Mouse (Mus musculus): Measurements from ENCODE around the gene Fanca. TPM values are rescaled to one million over a fixed set of nuclear protein-coding genes. Genes with fewer than 3 reads are reported as not detected.

Fanca gene
- total and polyA plus RNA-seq, 3 experiments: 26.2 to 48.7 (median 30.3) TPM

GRCm38 (mm10) chr8:123292785-123293184 is 25.6 kb downstream of the Fanca start:
- Histone ChIP-seq H3K4me1 (ENCODE audit: insufficient read depth, low read depth, low read length) (no peaks in the 10 kb centered on the region), H3K9me3 (replicated peaks) (no peaks in the 10 kb centered on the region), H3K36me3 (replicated peaks) (peaks cover 92% of the 10 kb centered on the region), H3K27me3 (ENCODE audit: insufficient read depth, low read length) (no peaks in the 10 kb centered on the region), H3K4me3 (ENCODE audit: low read depth, low read length) (no peak overlapping the region)
- TF ChIP-seq CTCF (IDR thresholded peaks at IDR 0.05; ENCODE audit: low read depth, low read length) (no peak), POLR2AphosphoS5 (IDR thresholded peaks at IDR 0.05; ENCODE audit: insufficient replicate concordance, low read depth, low read length) (no peak), GATA1 (IDR thresholded peaks at IDR 0.05; ENCODE audit: borderline replicate concordance, low read length) (no peak), TAL1 (conservative IDR thresholded peaks at IDR 0.05; ENCODE audit: low read depth, low read length) (no peak), GATA2 (IDR thresholded peaks at IDR 0.05; ENCODE audit: borderline replicate concordance, low read depth, low read length) (no peak)
- DNase-seq (ENCODE audit: low spot score): no peak
- no peak for ATAC-seq (ENCODE audit: extremely low read depth, insufficient number of reproducible peaks, low FRiP score, poor library complexity, severe bottlenecking)

- DNase-seq (ENCODE audit: low spot score): no peak
- ATAC-seq (ENCODE audit: extremely low read depth, insufficient number of reproducible peaks, low FRiP score, poor library complexity, severe bottlenecking): no peak
- Histone ChIP-seq H3K36me3 (replicated peaks) (peaks cover 92% of the 10 kb centered on the region), H3K9me3 (replicated peaks) (no peaks in the 10 kb centered on the region), H3K27me3 (ENCODE audit: insufficient read depth, low read length) (no peaks in the 10 kb centered on the region), H3K4me3 (ENCODE audit: low read depth, low read length) (no peak overlapping the region), H3K4me1 (ENCODE audit: insufficient read depth, low read depth, low read length) (no peaks in the 10 kb centered on the region)
- no peak for TF ChIP-seq GATA1 (IDR thresholded peaks at IDR 0.05; ENCODE audit: borderline replicate concordance, low read length)
- TF ChIP-seq CTCF (IDR thresholded peaks at IDR 0.05; ENCODE audit: low read depth, low read length): no peak
- TF ChIP-seq POLR2AphosphoS5 (IDR thresholded peaks at IDR 0.05; ENCODE audit: insufficient replicate concordance, low read depth, low read length): no peak
- TF ChIP-seq GATA2 (IDR thresholded peaks at IDR 0.05; ENCODE audit: borderline replicate concordance, low read depth, low read length): no peak
- no peak for TF ChIP-seq TAL1 (conservative IDR thresholded peaks at IDR 0.05; ENCODE audit: low read depth, low read length)
Observed at GRCm38 (mm10) chr8:123292281-123292680, 26.1 kb downstream of the Fanca start.

GRCm38 (mm10) chr8:123291716-123292115 is 26.7 kb downstream of the Fanca start:
- H3K36me3 ChIP-seq (replicated peaks): peaks cover 93% of the 10 kb centered on the region
- H3K4me3 ChIP-seq (ENCODE audit: low read depth, low read length): no peak overlapping the region
- DNase-seq (ENCODE audit: low spot score) (no peak), ATAC-seq (ENCODE audit: extremely low read depth, insufficient number of reproducible peaks, low FRiP score, poor library complexity, severe bottlenecking) (no peak)
- no peaks in the 10 kb centered on the region for H3K27me3 ChIP-seq (ENCODE audit: insufficient read depth, low read length)
- no peaks in the 10 kb centered on the region for H3K9me3 ChIP-seq (replicated peaks)
- no peak for TF ChIP-seq TAL1 (conservative IDR thresholded peaks at IDR 0.05; ENCODE audit: low read depth, low read length)
- no peaks in the 10 kb centered on the region for H3K4me1 ChIP-seq (ENCODE audit: insufficient read depth, low read depth, low read length)

GRCm38 (mm10) chr8:123290679-123291078 is 27.7 kb downstream of the Fanca start:
- no peaks in the 10 kb centered on the region for H3K9me3 ChIP-seq (replicated peaks)
- H3K36me3 ChIP-seq (replicated peaks): peaks cover 92% of the 10 kb centered on the region
- no peak for TF ChIP-seq POLR2AphosphoS5 (IDR thresholded peaks at IDR 0.05; ENCODE audit: insufficient replicate concordance, low read depth, low read length)
- TF ChIP-seq TAL1 (conservative IDR thresholded peaks at IDR 0.05; ENCODE audit: low read depth, low read length): no peak
- no peak for TF ChIP-seq GATA2 (IDR thresholded peaks at IDR 0.05; ENCODE audit: borderline replicate concordance, low read depth, low read length)
- TF ChIP-seq GATA1 (IDR thresholded peaks at IDR 0.05; ENCODE audit: borderline replicate concordance, low read length): no peak
- TF ChIP-seq CTCF (IDR thresholded peaks at IDR 0.05; ENCODE audit: low read depth, low read length): no peak
- no peak overlapping the region for H3K4me3 ChIP-seq (ENCODE audit: low read depth, low read length)
- no peak for ATAC-seq (ENCODE audit: extremely low read depth, insufficient number of reproducible peaks, low FRiP score, poor library complexity, severe bottlenecking)
- no peaks in the 10 kb centered on the region for H3K4me1 ChIP-seq (ENCODE audit: insufficient read depth, low read depth, low read length)
- no peaks in the 10 kb centered on the region for H3K27me3 ChIP-seq (ENCODE audit: insufficient read depth, low read length)
- DNase-seq (ENCODE audit: low spot score): no peak

GRCm38 (mm10) chr8:123290166-123290565 is 28.2 kb downstream of the Fanca start:
- H3K27me3 ChIP-seq (ENCODE audit: insufficient read depth, low read length): no peaks in the 10 kb centered on the region
- H3K9me3 ChIP-seq (replicated peaks): no peaks in the 10 kb centered on the region
- no peaks in the 10 kb centered on the region for H3K4me1 ChIP-seq (ENCODE audit: insufficient read depth, low read depth, low read length)
- DNase-seq (ENCODE audit: low spot score): no peak
- no peak for ATAC-seq (ENCODE audit: extremely low read depth, insufficient number of reproducible peaks, low FRiP score, poor library complexity, severe bottlenecking)
- TF ChIP-seq POLR2AphosphoS5 (IDR thresholded peaks at IDR 0.05; ENCODE audit: insufficient replicate concordance, low read depth, low read length): no peak
- no peak for TF ChIP-seq TAL1 (conservative IDR thresholded peaks at IDR 0.05; ENCODE audit: low read depth, low read length)
- no peak for TF ChIP-seq GATA2 (IDR thresholded peaks at IDR 0.05; ENCODE audit: borderline replicate concordance, low read depth, low read length)
- no peak for TF ChIP-seq GATA1 (IDR thresholded peaks at IDR 0.05; ENCODE audit: borderline replicate concordance, low read length)
- TF ChIP-seq CTCF (IDR thresholded peaks at IDR 0.05; ENCODE audit: low read depth, low read length): 0 out of 2 replicates have a peak, but pooled peaks have one; percentile 18
- H3K4me3 ChIP-seq (ENCODE audit: low read depth, low read length): no peak overlapping the region
- H3K36me3 ChIP-seq (replicated peaks): peaks cover 92% of the 10 kb centered on the region

- no peak for TF ChIP-seq CTCF (IDR thresholded peaks at IDR 0.05; ENCODE audit: low read depth, low read length)
Observed at GRCm38 (mm10) chr8:123287362-123287761, 31.0 kb downstream of the Fanca start.

GRCm38 (mm10) chr8:123284493-123284892 is 33.9 kb downstream of the Fanca start:
- Histone ChIP-seq H3K4me3 (ENCODE audit: low read depth, low read length) (no peak overlapping the region), H3K9me3 (replicated peaks) (no peaks in the 10 kb centered on the region), H3K27me3 (ENCODE audit: insufficient read depth, low read length) (no peaks in the 10 kb centered on the region), H3K36me3 (replicated peaks) (peaks cover 96% of the 10 kb centered on the region), H3K4me1 (ENCODE audit: insufficient read depth, low read depth, low read length) (peaks cover 7% of the 10 kb centered on the region)
- no peak for TF ChIP-seq TAL1 (conservative IDR thresholded peaks at IDR 0.05; ENCODE audit: low read depth, low read length)
- TF ChIP-seq POLR2AphosphoS5 (IDR thresholded peaks at IDR 0.05; ENCODE audit: insufficient replicate concordance, low read depth, low read length): no peak
- no peak for TF ChIP-seq GATA1 (IDR thresholded peaks at IDR 0.05; ENCODE audit: borderline replicate concordance, low read length)
- no peak for TF ChIP-seq CTCF (IDR thresholded peaks at IDR 0.05; ENCODE audit: low read depth, low read length)
- no peak for TF ChIP-seq GATA2 (IDR thresholded peaks at IDR 0.05; ENCODE audit: borderline replicate concordance, low read depth, low read length)
- DNase-seq (ENCODE audit: low spot score) (no peak), ATAC-seq (ENCODE audit: extremely low read depth, insufficient number of reproducible peaks, low FRiP score, poor library complexity, severe bottlenecking) (no peak)

More at GRCm38 (mm10) chr8:123287362-123287761, 31.0 kb downstream of the Fanca start:
- no peaks in the 10 kb centered on the region for H3K27me3 ChIP-seq (ENCODE audit: insufficient read depth, low read length)
- H3K4me1 ChIP-seq (ENCODE audit: insufficient read depth, low read depth, low read length): peaks cover 7% of the 10 kb centered on the region
- DNase-seq (ENCODE audit: low spot score) (no peak), ATAC-seq (ENCODE audit: extremely low read depth, insufficient number of reproducible peaks, low FRiP score, poor library complexity, severe bottlenecking) (no peak)
- H3K36me3 ChIP-seq (replicated peaks): peaks cover 94% of the 10 kb centered on the region
- H3K9me3 ChIP-seq (replicated peaks): no peaks in the 10 kb centered on the region
- no peak overlapping the region for H3K4me3 ChIP-seq (ENCODE audit: low read depth, low read length)
